Mouse (Mus musculus) spleen, embryonic (tissue): ENCODE data around the gene Usp20.

ENCODE experiments used
- CTCF ChIA-PET: fragments of 350-600 bp; sonication (Branson Sonifier 250); formaldehyde crosslinking; loops from one replicate; lab custom pipeline; 2022; lab: Charles Lee

The Usp20 gene

GRCm38 (mm10) chr2:31040043-31040442 lies 58.0 kb downstream of the Usp20 start:
- CTCF ChIA-PET: interaction anchor here (0.7 kb wide), 2 partner anchors 82 to 546 kb away, joined by 5 read pairs; no protein-coding TSS in a partner anchor

- CTCF ChIA-PET: interaction anchor here (0.7 kb wide), 1 partner anchor 83 kb away, joined by 5 read pairs; no protein-coding TSS in a partner anchor
These were observed 58.4 kb downstream of the Usp20 start for GRCm38 (mm10) chr2:31040487-31040886.

- CTCF ChIA-PET: no interaction called here
These were observed 59.3 kb downstream of the Usp20 start for GRCm38 (mm10) chr2:31041386-31041785.

GRCm38 (mm10) chr2:31042881-31043280 lies 60.8 kb downstream of the Usp20 start:
- CTCF ChIA-PET: no interaction called here

- CTCF ChIA-PET: no interaction called here
These were observed 61.8 kb downstream of the Usp20 start for GRCm38 (mm10) chr2:31043856-31044255.

- CTCF ChIA-PET: no interaction called here
These were observed 66.0 kb downstream of the Usp20 start for GRCm38 (mm10) chr2:31048037-31048436.

- CTCF ChIA-PET: interaction anchor here (0.6 kb wide), 1 partner anchor 15 kb away, joined by 5 read pairs; no protein-coding TSS in a partner anchor
These were observed 70.4 kb downstream of the Usp20 start for GRCm38 (mm10) chr2:31052441-31052840.

- CTCF ChIA-PET: no interaction called here
These were observed 71.3 kb downstream of the Usp20 start for GRCm38 (mm10) chr2:31053426-31053825.

- CTCF ChIA-PET: no interaction called here
These were observed 71.8 kb downstream of the Usp20 start for GRCm38 (mm10) chr2:31053851-31054340.

GRCm38 (mm10) chr2:31056070-31056469 lies 74.0 kb downstream of the Usp20 start:
- CTCF ChIA-PET: interaction anchor here (0.5 kb wide), 1 partner anchor 94 kb away, joined by 3 read pairs; no protein-coding TSS in a partner anchor

- CTCF ChIA-PET: interaction anchor here (0.6 kb wide), 1 partner anchor 78 kb away, joined by 3 read pairs; no protein-coding TSS in a partner anchor
These were observed 75.6 kb downstream of the Usp20 start for GRCm38 (mm10) chr2:31057549-31058177.

- CTCF ChIA-PET: interaction anchor here (0.6 to 0.9 kb wide), 2 partner anchors 40 to 79 kb away, joined by 3 read pairs; no protein-coding TSS in a partner anchor
These were observed 76.4 kb downstream of the Usp20 start for GRCm38 (mm10) chr2:31058443-31058842.

GRCm38 (mm10) chr2:31060271-31060670 lies 78.2 kb downstream of the Usp20 start:
- CTCF ChIA-PET: interaction anchor here (0.6 kb wide), 1 partner anchor 20 kb away, joined by 3 read pairs; no protein-coding TSS in a partner anchor

- CTCF ChIA-PET: interaction anchor here (0.5 to 1.0 kb wide), 4 partner anchors 14 to 44 kb away, joined by 3 to 6 read pairs (median 6); no protein-coding TSS in a partner anchor
These were observed 79.0 kb downstream of the Usp20 start for GRCm38 (mm10) chr2:31060787-31061730.

- CTCF ChIA-PET: interaction anchor here (0.6 to 1.0 kb wide), 3 partner anchors 13 to 20 kb away, joined by 3 to 6 read pairs (median 5); no protein-coding TSS in a partner anchor
These were observed 80.0 kb downstream of the Usp20 start for GRCm38 (mm10) chr2:31061868-31062628.

- CTCF ChIA-PET: interaction anchor here (1.0 kb wide), 1 partner anchor 15 kb away, joined by 3 read pairs; no protein-coding TSS in a partner anchor
These were observed 84.1 kb downstream of the Usp20 start for GRCm38 (mm10) chr2:31066019-31066789.

- CTCF ChIA-PET: interaction anchor here (0.6 to 0.7 kb wide), 2 partner anchors 84 to 392 kb away, joined by 3 to 6 read pairs; no protein-coding TSS in a partner anchor
These were observed 85.0 kb downstream of the Usp20 start for GRCm38 (mm10) chr2:31067059-31067595.

- CTCF ChIA-PET: interaction anchor here (0.6 to 0.7 kb wide), 3 partner anchors 84 to 391 kb away, joined by 3 to 6 read pairs (median 5); no protein-coding TSS in a partner anchor
These were observed 85.7 kb downstream of the Usp20 start for GRCm38 (mm10) chr2:31067696-31068245.
